Mouse (Mus musculus) cerebellum, adult 11-12 months (tissue): Measurements from ENCODE around the gene Ubb.

Source experiments
- DNase-seq: peaks from one replicate; pipeline ENCODE4 v3.0.0; 2022

Gene Ubb

DNA sequence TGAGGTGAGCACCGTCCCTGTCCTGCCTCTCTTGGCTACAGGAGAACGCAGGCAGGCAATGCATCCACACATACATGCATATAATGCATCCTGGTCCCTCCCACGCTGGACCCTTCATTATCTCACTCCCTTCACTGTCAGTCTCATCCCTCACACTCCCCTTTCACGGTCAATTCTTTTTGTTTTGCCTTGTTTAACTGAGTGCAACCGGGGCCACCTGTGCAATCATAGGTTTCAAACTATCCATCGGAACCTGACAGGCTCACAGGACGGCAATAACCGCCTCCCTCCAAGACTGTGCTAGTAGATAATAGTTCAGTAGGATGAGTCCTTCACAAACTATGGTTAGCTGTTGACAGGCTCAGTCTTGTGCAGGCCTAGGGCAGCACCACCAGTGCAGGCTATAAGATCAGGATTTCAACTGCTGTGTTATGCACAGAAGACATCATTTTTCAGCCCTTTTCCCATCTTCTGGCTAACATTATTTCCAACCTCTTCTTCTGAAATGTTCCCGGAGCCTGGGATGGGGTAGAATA lies 33.8 kb downstream of the Ubb start:
- DNase-seq = no peak

DNA sequence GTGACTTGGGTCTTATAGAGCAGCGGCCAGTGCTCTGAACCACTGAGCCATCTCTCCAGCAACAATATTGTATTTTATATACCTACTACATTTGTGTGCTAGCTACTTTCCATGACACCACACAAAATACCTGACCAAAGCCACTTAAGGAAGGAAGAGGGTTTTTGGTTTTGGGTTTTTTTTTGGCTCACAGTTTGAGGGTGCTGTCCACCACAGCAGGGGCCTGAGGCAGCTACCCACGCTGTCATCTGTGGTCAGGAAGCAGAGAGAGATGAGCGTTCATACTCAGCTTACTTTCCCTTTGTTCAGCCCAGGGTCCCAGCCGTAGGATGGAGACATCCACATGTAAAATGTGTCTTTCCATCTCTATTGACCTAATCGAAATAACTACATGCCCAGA lies 36.1 kb downstream of the Ubb start:
- DNase-seq = no peak

DNA sequence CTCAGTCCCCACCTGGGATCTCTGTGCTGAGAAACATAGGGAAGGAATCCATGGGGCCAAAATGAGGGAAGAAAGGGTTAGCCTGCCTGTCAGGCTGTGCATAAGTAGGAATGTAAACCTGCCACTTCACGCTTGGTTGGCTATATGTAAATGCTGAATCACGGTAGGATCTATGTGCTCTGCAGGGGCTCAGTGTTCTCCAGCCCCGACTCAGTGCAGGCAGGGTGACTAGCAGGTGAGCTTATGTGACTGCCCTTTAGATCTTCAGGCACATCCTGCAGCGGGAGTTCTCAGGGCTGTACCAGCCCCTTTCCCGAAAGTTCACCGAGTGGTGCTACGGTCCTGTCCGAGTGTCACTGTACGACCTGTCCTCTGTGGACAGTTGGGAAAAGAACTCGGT lies 38.4 kb downstream of the Ubb start:
- DNase-seq = no peak

DNA sequence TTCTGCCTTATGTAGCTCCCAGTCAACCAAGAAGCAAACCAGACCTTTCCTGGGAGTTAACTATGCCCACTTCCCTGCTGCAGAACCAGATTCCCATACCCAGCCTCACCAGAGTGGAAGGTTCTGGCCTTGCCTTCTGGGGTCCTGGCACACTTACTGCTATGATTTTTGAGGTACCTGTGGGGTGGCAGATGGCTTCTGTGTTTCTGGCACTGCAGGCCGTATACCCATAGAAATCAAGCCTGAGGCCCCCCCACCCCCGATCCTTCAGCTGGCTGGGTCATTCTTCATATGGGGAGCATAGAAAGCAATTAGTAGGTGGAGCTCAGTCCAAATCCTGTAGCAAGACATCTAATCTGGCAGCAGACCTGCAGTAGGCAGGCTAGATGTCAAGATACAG lies 40.1 kb downstream of the Ubb start:
- DNase-seq = peak; percentile 80

DNA sequence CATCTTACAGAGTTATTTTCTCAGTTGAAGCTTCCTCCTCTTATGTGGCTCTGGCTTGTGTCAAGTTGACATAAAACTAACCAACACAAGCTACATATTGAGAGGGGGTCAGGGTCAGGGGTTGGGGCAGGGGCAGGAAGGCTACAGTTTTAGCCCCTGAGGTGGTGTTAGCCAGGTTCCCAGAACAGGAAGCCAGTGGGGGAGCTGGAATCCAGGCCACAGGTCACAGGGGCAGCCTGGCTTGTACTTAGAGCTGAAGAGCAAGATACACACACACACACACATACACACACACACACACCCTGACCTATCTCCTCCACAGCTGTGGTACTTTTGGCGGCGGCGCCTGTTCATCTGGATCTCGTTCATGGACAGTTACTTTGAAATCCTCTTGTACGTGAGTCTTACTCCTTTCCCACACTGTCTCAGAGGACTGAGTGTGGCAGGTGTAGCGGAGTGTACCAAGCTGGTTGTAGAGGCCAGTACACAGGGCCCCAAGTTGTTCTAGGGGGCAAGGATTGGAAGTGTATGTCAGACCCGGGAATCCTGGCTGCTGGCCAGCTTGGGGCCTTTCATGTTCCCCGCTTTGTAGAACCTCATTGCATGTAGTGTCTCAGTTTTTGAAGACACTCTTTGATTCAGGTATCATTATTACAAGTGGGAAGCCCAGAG lies 41.1 kb downstream of the Ubb start:
- DNase-seq = no peak

DNA sequence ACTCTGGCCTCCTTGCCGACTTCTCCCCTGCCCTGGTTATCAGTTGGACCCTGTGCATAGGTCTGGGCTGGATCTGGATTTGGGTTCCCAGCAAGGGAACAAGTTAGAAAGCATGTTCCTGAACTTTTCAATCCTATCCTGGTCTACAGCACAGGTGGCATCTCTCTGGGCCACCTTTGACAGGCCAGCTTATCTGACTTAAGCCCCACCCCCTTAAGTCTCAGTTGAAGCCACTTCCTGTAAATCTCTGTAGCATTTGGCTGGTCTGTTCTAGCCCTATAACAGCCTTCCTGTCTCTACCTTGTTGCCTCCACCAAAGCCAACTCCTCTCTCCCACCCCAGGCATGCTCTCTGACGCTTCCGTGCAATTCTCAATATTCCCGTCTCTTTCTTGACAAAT lies 47.6 kb downstream of the Ubb start:
- no peak for DNase-seq

DNA sequence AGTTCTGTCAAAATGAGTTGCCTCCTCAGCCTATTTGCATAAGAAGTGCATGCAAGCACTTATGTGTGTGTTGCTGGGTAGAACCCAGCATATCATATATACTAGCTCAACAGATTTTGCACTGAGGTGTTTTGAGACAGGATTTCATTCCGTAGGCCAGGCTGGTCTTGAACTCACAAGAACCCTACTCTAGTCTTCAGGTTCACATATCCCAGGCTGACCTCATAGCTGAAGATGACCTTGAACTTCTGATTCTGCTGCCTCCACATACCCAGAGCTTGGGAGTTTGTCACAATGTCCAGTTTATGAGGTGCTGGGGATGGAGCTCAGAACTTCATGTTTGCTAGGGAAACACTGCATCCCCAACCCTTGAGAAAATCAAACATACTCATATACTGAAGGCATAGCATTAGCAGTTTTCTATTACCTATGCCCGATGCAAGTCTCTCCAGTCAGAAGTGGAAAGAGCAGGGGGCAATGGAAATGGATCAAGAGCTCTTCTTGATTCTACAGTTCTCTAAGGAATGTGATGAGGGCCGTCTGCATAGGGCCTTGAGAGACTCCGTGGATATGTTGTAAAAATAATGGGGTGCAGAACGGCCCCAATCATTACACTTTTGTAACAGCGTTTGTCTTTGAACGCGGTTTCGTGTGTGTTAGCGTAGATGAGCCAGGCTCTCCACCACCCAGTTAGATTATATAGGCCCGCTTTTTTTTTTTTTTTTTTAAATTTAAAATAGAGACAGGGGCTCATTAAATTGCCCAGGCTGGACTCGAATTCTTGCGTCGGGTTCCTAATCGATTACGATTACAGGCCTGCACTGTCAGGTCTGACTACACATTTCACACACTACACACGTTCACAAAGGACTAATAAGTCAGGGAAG lies 51.0 kb downstream of the Ubb start:
- DNase-seq = peak; percentile 45
